Mouse (Mus musculus) midbrain, embryonic 16.5 days (tissue): Measurements from ENCODE around the gene Scn3a. TPM values are rescaled to one million over a fixed set of nuclear protein-coding genes. Genes with fewer than 3 reads are reported as not detected.

Source experiments
- ATAC-seq: fragments of 200-750 bp; cut with Nextera tagmentation; 2 replicates; pipeline ENCODE4 v1.8.0; 2017; ENCODE audit warnings: moderate TSS enrichment
- H3K27ac ChIP-seq: fragments of 300-500 bp; sonication (generic); 2 replicates; pipeline ENCODE4 v1.5.1; 2014; ENCODE audit warnings: mild to moderate bottlenecking, low read length, mixed read lengths
- H3K27me3 ChIP-seq: fragments of 300-500 bp; sonication (generic); 2 replicates; pipeline ENCODE4 v1.6.1; 2014; ENCODE audit warnings: low read depth, low read length, mixed read lengths; ENCODE audit not compliant: control insufficient read depth, insufficient read depth
- H3K36me3 ChIP-seq: fragments of 300-500 bp; sonication (generic); 2 replicates; pipeline ENCODE4 v1.6.1; 2014; ENCODE audit warnings: mild to moderate bottlenecking, low read length, moderate library complexity, mixed read lengths; ENCODE audit not compliant: control insufficient read depth, insufficient read depth
- H3K4me1 ChIP-seq: fragments of 300-500 bp; sonication (generic); 2 replicates; pipeline ENCODE4 v1.6.1; 2014; ENCODE audit warnings: mild to moderate bottlenecking, low read length, mixed read lengths; ENCODE audit not compliant: control insufficient read depth, insufficient read depth
- H3K4me2 ChIP-seq: fragments of 300-500 bp; sonication (generic); 2 replicates; pipeline ENCODE4 v1.6.1; 2014; ENCODE audit warnings: mild to moderate bottlenecking, low read length, mixed read lengths
- H3K4me3 ChIP-seq: fragments of 300-500 bp; sonication (generic); 2 replicates; pipeline ENCODE4 v1.5.1; 2014; ENCODE audit warnings: low read depth, mild to moderate bottlenecking, low read length, moderate library complexity, mixed read lengths
- H3K9ac ChIP-seq: fragments of 300-500 bp; sonication (generic); 2 replicates; pipeline ENCODE4 v1.6.1; 2014; ENCODE audit warnings: low read depth, low read length, mixed read lengths
- H3K9me3 ChIP-seq: fragments of 300-500 bp; sonication (generic); replicated peaks from 2 replicates; pipeline ENCODE4 v1.6.1; 2014; ENCODE audit warnings: mild to moderate bottlenecking, low read length, mixed read lengths; ENCODE audit not compliant: control insufficient read depth, poor library complexity, severe bottlenecking
- WGBS: fragments of 180-500 bp; shearing (Covaris S2); extraction: QIAGEN DNeasy Blood & Tissue Kit; methylation state at CpG from one replicate; pipeline ENCODE4 v1.1.7; 2014; 5-methylcytosine and 5-hydroxymethylcytosine counted together
- polyA plus RNA-seq: library from polyadenylated mRNA; unstranded; fragments of >200 nt; fragmentation: Nextera tagmentation; extraction: Ambion mirVana; gene quantifications from 2 replicates; pipeline ENCODE4 v1.2.1, GENCODE M21; 2015

The Scn3a gene
- polyA plus RNA-seq, 1 experiment from 2014 or later: 70.7 TPM

DNA sequence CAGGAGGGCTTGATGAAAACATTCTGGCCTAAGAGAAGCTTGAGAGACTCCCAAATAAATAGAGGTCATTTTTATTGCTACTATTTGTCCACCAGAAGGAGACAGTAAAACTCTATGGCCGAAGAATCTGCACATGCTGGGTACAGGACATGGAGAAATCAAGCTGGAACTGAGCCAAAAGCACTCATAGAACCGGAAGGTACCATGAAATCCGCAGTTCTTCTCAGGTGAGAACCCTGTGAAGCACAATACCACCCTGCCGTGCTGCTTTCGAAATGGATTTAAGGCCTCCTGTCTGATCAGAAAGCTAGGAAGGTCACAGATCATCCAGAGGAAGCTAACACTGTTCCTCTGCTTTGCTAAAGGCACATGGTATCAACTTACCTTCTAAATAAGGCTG is 143.9 kb downstream of the Scn3a start:
- no peak for ATAC-seq
- Histone ChIP-seq H3K36me3 (no peaks in the 10 kb centered on the region), H3K4me1 (peaks cover 12% of the 10 kb centered on the region), H3K4me2 (no peak overlapping the region), H3K9ac (no peak overlapping the region), H3K4me3 (no peak overlapping the region), H3K27me3 (no peaks in the 10 kb centered on the region), H3K27ac (0 out of 2 replicates have a peak overlapping the region, but pooled peaks have one; percentile 7), H3K9me3 (no peaks in the 10 kb centered on the region)
- WGBS: 59% methylated on average over 5 of the region's 5 CpGs

DNA sequence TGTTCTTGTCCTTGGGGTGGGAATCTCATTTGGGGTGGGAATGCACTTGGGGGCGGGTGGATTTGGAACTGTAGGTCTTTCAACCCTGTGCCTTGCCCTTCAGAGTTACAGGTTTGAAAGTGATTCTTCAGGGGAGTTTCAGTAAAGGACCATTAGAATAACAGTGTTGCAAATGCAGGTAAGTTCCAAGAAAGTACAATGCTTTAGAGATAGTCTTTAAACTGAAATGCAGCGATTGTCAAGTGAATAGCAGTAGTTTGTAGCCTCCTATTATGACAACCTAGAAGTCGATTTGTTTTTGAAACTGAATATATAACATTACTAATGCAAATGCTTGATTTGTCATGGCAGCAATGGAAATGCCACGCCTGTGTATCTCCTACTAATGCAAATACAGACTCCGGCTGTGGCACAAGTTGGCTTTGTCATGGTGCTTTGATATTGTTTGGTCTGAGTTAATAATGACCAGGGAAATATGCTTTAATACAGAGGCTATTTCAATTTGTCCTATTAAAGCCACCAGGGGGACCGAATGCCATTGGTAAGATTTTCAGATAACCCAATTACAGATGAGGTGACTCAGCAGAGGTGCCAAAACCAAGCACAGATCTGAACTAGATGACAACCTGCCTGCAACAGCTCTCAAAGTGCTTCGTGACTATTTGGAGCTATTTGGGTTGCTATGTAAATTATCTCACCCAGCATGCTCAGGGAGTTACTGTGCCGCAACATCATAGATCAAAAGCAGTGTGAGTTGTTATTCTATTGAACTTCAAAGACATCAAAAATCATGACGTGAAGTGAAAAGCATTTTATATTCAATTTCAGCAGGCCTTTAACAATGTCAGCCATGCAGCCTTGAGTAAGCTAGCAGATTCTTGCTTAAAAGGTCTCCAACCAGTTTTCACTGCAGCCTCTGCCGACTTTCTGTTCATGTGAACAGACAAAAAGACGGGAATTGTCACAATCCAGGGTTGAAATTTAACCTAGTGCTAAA is 145.9 kb downstream of the Scn3a start:
- peak; percentile 78 for ATAC-seq
- Histone ChIP-seq H3K4me3 (no peak overlapping the region), H3K9me3 (no peaks in the 10 kb centered on the region), H3K9ac (no peak overlapping the region), H3K4me2 (no peak overlapping the region), H3K4me1 (peaks cover 12% of the 10 kb centered on the region), H3K36me3 (no peaks in the 10 kb centered on the region), H3K27me3 (no peaks in the 10 kb centered on the region), H3K27ac (peak overlapping the region; percentile 69)
- 33% methylated on average over 11 of the region's 11 CpGs for WGBS

DNA sequence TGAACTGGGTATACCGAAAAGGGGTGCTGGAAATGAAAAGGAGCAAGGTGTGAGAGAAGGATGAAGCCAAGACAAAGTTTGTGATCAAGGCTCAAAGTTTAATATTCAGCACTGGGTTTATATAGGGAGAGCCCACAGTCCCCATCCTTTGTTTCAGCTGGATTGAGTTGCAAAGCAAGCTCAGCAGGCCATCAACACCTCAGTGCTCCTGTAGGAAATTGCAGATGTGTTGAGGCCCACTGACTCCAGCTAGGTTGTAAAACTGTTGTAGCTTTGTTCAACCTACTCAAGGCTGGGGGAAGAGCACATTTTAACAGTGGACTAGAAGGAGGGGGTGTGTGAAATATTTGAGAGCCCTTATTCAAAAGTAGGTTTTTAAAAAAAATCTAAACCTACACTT is 148.8 kb downstream of the Scn3a start:
- H3K27me3 ChIP-seq: no peaks in the 10 kb centered on the region
- ATAC-seq: no peak
- no peaks in the 10 kb centered on the region for H3K9me3 ChIP-seq
- H3K27ac ChIP-seq: no peak overlapping the region
- no peak overlapping the region for H3K9ac ChIP-seq
- H3K4me2 ChIP-seq: no peak overlapping the region
- H3K4me3 ChIP-seq: no peak overlapping the region
- H3K36me3 ChIP-seq: no peaks in the 10 kb centered on the region
- H3K4me1 ChIP-seq: peaks cover 32% of the 10 kb centered on the region
- 87% methylated on average over 1 of the region's 1 CpGs for WGBS

DNA sequence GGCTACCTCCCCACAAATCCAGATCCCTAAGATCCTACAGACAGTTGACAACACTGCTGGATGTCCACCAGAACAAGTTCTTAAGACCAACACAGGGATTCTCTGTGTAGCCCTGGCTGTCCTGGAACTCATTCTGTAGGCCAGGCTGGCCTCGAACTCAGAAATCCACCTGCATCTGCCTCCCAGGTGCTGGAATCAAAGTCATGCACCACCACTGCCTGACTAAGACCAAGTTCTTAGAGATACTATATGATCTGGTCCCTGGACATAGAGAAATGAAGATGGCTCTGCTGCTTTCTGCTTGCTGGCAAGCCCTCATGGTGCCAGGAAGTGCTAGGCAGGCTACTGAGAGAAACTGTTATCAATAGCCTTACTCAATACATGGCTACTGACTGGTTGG is 150.9 kb downstream of the Scn3a start:
- Histone ChIP-seq H3K4me1 (peaks cover 25% of the 10 kb centered on the region), H3K4me2 (no peak overlapping the region), H3K27ac (peak overlapping the region; percentile 58), H3K9ac (no peak overlapping the region), H3K36me3 (no peaks in the 10 kb centered on the region), H3K27me3 (no peaks in the 10 kb centered on the region), H3K4me3 (no peak overlapping the region), H3K9me3 (no peaks in the 10 kb centered on the region)
- no peak for ATAC-seq
- WGBS: 97% methylated on average over 1 of the region's 1 CpGs

DNA sequence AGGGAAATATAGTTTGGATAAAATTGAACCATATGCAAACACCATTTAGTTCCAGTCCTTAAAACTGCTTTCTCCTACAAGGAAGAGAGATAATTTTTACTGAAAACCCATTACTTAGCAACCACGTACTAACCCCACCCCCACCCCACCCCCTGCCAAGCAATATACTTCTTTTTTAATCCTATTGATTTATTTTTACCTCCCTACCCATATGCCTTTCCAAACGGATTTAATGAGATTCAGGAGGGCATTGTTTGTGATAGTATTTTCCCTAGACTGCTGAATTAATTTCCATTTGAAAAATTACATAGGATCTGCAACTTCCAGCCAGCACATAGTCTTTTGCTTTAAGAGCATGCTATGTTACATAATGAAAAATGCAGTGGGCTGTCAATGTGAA is 152.1 kb downstream of the Scn3a start:
- 0% methylated on average over 2 of the region's 2 CpGs for WGBS
- ATAC-seq: peak; percentile 19; the same call in 1 of the 2 replicates
- peak overlapping the region; percentile 53 for H3K4me2 ChIP-seq
- H3K36me3 ChIP-seq: no peaks in the 10 kb centered on the region
- no peaks in the 10 kb centered on the region for H3K9me3 ChIP-seq
- no peaks in the 10 kb centered on the region for H3K27me3 ChIP-seq
- peaks cover 22% of the 10 kb centered on the region for H3K4me1 ChIP-seq
- peak overlapping the region; percentile 14; the same call in 1 of the 2 replicates for H3K9ac ChIP-seq
- H3K27ac ChIP-seq: peak overlapping the region; percentile 94
- H3K4me3 ChIP-seq: peak overlapping the region; percentile 15

DNA sequence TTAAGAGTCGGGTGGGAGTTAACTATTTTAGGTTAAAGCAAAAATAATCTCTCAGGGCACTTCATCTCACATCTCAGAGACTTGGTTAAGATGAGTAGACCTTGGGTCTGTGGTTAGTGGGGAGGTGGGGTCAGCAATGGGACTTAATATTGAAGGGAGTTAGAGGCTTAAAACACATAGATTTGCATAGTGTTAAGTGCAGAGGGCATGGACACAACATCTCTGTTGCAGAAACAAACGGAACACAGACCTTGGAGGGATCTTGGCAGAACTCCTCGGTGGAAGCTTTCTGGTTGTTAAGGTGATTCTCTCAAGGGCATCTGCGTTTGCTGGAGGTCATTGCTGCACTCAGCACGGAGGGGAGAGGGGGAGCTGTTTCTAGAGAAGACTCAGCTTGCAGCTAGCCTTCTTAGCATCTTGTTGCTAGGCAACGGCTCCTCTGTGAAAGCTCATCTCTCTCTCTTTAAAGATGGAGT is 152.6 kb downstream of the Scn3a start:
- Histone ChIP-seq H3K9me3 (no peaks in the 10 kb centered on the region), H3K4me1 (peaks cover 22% of the 10 kb centered on the region), H3K27ac (peak overlapping the region; percentile 94), H3K27me3 (no peaks in the 10 kb centered on the region), H3K4me2 (peak overlapping the region; percentile 53), H3K9ac (peak overlapping the region; percentile 40; the same call in 1 of the 2 replicates), H3K4me3 (peak overlapping the region; percentile 15), H3K36me3 (no peaks in the 10 kb centered on the region)
- WGBS: 0% methylated on average over 6 of the region's 6 CpGs
- peak; percentile 92 for ATAC-seq

DNA sequence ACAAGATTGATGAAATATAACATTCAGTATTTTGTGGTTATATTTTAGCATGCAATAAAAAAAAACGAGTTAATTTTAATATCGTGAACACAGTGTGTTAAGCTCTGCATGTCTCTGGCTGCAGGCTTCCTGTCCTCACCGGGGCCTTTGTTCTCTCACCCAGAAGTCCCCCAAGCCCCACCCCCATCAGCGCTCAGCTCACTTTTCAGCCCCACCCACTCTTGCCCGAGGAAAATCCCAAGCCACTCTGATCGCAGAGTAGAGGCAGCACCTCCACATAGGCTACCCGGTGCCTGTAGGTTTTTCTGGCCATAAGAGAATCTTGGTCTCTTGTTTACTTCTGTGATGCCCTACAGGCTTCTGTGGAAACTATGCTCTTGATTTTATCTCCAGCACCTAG is 153.2 kb downstream of the Scn3a start:
- WGBS: under 1% methylated on average over 7 of the region's 7 CpGs
- peak; percentile 87 for ATAC-seq

DNA sequence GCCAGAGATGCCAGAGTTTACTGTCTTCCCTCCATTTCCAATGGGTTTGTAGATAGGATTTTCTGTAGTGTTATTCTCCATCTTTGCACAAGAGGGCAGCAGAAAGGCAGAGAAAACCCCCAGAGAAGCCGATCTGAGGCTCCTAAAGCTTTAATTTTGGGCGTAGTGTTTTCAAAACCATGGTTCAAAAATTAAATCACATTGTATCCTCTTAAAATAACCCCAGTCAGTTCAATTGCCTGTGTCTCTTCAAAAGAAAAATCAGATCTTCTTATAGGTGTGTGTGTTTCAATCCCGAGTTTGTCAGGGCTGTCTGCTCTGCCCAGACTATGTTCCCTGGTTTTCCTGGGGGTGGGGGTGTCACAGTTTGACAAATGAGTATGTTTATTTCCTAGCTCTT is 153.7 kb downstream of the Scn3a start:
- Histone ChIP-seq H3K27me3 (no peaks in the 10 kb centered on the region), H3K9ac (peak overlapping the region; percentile 58; the same call in 1 of the 2 replicates), H3K9me3 (no peaks in the 10 kb centered on the region), H3K4me2 (peak overlapping the region; percentile 53), H3K36me3 (no peaks in the 10 kb centered on the region), H3K4me3 (peak overlapping the region; percentile 20), H3K27ac (peak overlapping the region; percentile 94), H3K4me1 (peaks cover 22% of the 10 kb centered on the region)
- peak; percentile 52 for ATAC-seq
- WGBS: 0% methylated on average over 3 of the region's 3 CpGs

More for the DNA sequence above, 153.2 kb downstream of the Scn3a start:
- peak overlapping the region; percentile 94 for H3K27ac ChIP-seq
- no peaks in the 10 kb centered on the region for H3K9me3 ChIP-seq
- peaks cover 22% of the 10 kb centered on the region for H3K4me1 ChIP-seq
- H3K4me3 ChIP-seq: peak overlapping the region; percentile 20
- no peaks in the 10 kb centered on the region for H3K36me3 ChIP-seq
- no peaks in the 10 kb centered on the region for H3K27me3 ChIP-seq
- peak overlapping the region; percentile 53 for H3K4me2 ChIP-seq
- H3K9ac ChIP-seq: peak overlapping the region; percentile 58; the same call in 1 of the 2 replicates
